Mouse (Mus musculus) hindbrain, postnatal 0 days (tissue): ENCODE data around the gene Ikbip. TPM values are rescaled to one million over a fixed set of nuclear protein-coding genes. Genes with fewer than 3 reads are reported as not detected.

ENCODE experiments used
- ATAC-seq: fragments of 200-750 bp; cut with Nextera tagmentation; 2 replicates; pipeline ENCODE4 v1.8.0; 2017; ENCODE audit warnings: mild to moderate bottlenecking, moderate TSS enrichment, moderate library complexity
- DNase-seq: peaks from one replicate; pipeline ENCODE4 v3.0.0-alpha.2; 2015; ENCODE audit warnings: low spot score
- H3K27ac ChIP-seq: fragments of 300-500 bp; sonication (generic); 2 replicates; pipeline ENCODE4 v1.5.1; 2014; ENCODE audit warnings: mild to moderate bottlenecking
- H3K27me3 ChIP-seq: fragments of 300-500 bp; sonication (generic); 2 replicates; pipeline ENCODE4 v1.6.1; 2014; ENCODE audit warnings: low read length, mixed read lengths; ENCODE audit not compliant: insufficient read depth
- H3K36me3 ChIP-seq: fragments of 300-500 bp; sonication (generic); 2 replicates; pipeline ENCODE4 v1.6.1; 2014; ENCODE audit warnings: low read length, mixed read lengths; ENCODE audit not compliant: insufficient read depth
- H3K4me1 ChIP-seq: fragments of 300-500 bp; sonication (generic); 2 replicates; pipeline ENCODE4 v1.6.1; 2014; ENCODE audit warnings: antibody characterized with exemption, low read length, mixed read lengths; ENCODE audit not compliant: insufficient read depth
- H3K4me2 ChIP-seq: fragments of 300-500 bp; sonication (generic); 2 replicates; pipeline ENCODE4 v1.6.1; 2014; ENCODE audit warnings: low read depth, mild to moderate bottlenecking, low read length, moderate library complexity, mixed read lengths
- H3K4me3 ChIP-seq: fragments of 300-500 bp; sonication (generic); 2 replicates; pipeline ENCODE4 v1.5.1; 2014; ENCODE audit warnings: low read length
- H3K9ac ChIP-seq: fragments of 300-500 bp; sonication (generic); replicated peaks from 2 replicates; pipeline ENCODE4 v1.6.1; 2014; ENCODE audit warnings: mild to moderate bottlenecking, low read length, moderate library complexity, mixed read lengths
- H3K9me3 ChIP-seq: fragments of 300-500 bp; sonication (generic); 2 replicates; pipeline ENCODE4 v1.6.1; 2016; ENCODE audit warnings: low read length, mixed read lengths
- CTCF ChIP-seq: IDR thresholded peaks from 2 replicates; pipeline ENCODE4 v1.5.1; 2016; ENCODE audit warnings: antibody characterized with exemption, control low read depth, low read depth
- WGBS: fragments of 180-500 bp; shearing (Covaris S2); extraction: QIAGEN DNeasy Blood & Tissue Kit; methylation state at CpG from one replicate; pipeline ENCODE4 v1.1.7; 2014; 5-methylcytosine and 5-hydroxymethylcytosine counted together
- polyA plus RNA-seq: library from polyadenylated mRNA; unstranded; fragments of >200 nt; fragmentation: Nextera tagmentation; extraction: Ambion mirVana; gene quantifications from 2 replicates; pipeline ENCODE4 v1.2.1, GENCODE M21; 2015
- total RNA-seq: library from RNA; depleted of rRNA; stranded (reverse); fragments of >200 nt; gene quantifications from 2 replicates; pipeline ENCODE4 v1.2.3, GENCODE M21; 2014

Ikbip gene
- total and polyA plus RNA-seq, 2 experiments from 2014 or later, result 11.3 to 16.6 TPM

DNA sequence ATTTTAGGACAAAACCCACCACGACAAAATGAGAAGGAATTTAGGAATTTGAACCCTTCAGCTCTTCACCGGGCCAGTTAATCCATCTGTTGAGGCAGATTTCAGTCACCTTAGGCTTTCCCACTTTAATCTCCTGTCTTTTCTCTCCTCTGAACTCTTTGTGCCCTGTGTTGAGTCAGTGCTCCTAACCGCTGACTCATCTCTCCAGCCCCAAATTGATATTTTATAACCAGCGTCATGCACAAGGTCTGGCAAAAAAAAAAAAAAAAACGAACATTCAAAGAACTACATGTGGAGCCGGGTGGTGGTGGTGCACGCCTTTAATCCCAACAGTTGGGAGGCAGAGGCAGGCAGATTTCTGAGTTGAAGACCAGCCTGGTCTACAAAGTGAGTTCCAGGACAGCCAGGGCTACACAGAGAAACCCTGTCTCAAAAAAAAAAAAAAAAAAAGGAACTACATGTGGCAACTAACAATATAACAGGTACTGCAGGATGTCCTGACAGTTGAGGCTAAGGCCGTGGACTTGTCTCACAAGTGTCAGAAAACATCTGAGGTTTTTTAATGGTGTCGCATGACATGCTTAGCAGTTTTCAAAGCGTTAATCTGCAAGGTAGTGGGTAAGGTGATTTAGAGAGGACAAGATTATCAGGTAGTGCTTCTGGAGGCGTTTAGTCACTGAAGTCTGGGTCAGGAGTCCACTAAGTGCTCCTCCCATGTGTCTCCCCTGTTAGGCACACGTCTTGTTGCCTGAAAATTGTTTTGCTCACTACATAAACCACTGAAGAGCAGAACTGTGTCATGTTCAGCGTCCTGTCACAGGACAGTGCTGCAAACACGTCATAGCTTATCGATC, 11.7 kb downstream of the Ikbip start:
- no peaks in the 10 kb centered on the region for H3K4me1 ChIP-seq
- no peaks in the 10 kb centered on the region for H3K9me3 ChIP-seq
- H3K4me2 ChIP-seq, result no peak overlapping the region
- WGBS, result 89% methylated on average over 15 of the region's 15 CpGs
- ATAC-seq (no peak), DNase-seq (no peak)
- H3K36me3 ChIP-seq, result peaks cover 5% of the 10 kb centered on the region; the same call in 1 of the 2 replicates
- no peak for TF ChIP-seq CTCF
- H3K27me3 ChIP-seq, result no peaks in the 10 kb centered on the region
- H3K27ac ChIP-seq, result no peak overlapping the region
- H3K9ac ChIP-seq, result no peak overlapping the region
- H3K4me3 ChIP-seq, result no peak overlapping the region

GRCm38 (mm10) chr10:91098056-91098455, 15.3 kb downstream of the Ikbip start:
- Histone ChIP-seq H3K9me3 (no peaks in the 10 kb centered on the region), H3K9ac (no peak overlapping the region), H3K4me3 (no peak overlapping the region), H3K27me3 (no peaks in the 10 kb centered on the region), H3K36me3 (peaks cover 11% of the 10 kb centered on the region; the same call in 1 of the 2 replicates), H3K4me2 (no peak overlapping the region), H3K27ac (no peak overlapping the region), H3K4me1 (no peaks in the 10 kb centered on the region)
- ATAC-seq, result no peak
- TF ChIP-seq CTCF, result no peak
- no peak for DNase-seq
- 94% methylated on average over 8 of the region's 8 CpGs for WGBS

GRCm38 (mm10) chr10:91100101-91100500, 17.4 kb downstream of the Ikbip start:
- Histone ChIP-seq H3K4me1 (no peaks in the 10 kb centered on the region), H3K4me3 (no peak overlapping the region), H3K9ac (no peak overlapping the region), H3K4me2 (no peak overlapping the region), H3K36me3 (peaks cover 11% of the 10 kb centered on the region; the same call in 1 of the 2 replicates), H3K27ac (no peak overlapping the region), H3K9me3 (no peaks in the 10 kb centered on the region), H3K27me3 (no peaks in the 10 kb centered on the region)
- DNase-seq (no peak), ATAC-seq (no peak)
- TF ChIP-seq CTCF, result no peak
- 82% methylated on average over 1 of the region's 1 CpGs for WGBS

DNA sequence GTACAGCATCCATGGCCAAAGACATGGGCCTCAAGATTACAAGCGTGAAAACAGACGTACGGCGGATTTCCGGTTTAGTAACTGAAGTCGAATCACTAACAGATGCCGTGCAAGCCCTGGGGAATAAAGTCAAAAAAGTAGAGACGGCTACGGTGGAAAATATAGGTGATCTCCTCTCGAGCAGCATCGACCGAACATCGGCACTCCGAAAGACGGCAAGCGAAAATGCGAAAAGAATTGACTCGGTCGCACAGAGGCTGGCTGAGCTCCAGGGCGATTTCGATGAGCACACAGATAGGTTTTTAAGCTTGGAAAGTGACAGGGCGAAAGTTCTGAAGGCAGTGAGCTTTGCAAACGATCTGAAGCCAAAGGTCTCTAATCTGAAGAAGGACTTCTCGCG, 19.2 kb downstream of the Ikbip start:
- 95% methylated on average over 25 of the region's 25 CpGs for WGBS
- no peak overlapping the region for H3K4me2 ChIP-seq
- no peak overlapping the region for H3K27ac ChIP-seq
- H3K4me3 ChIP-seq, result no peak overlapping the region
- no peaks in the 10 kb centered on the region for H3K9me3 ChIP-seq
- H3K4me1 ChIP-seq, result no peaks in the 10 kb centered on the region
- no peak for DNase-seq
- no peaks in the 10 kb centered on the region for H3K27me3 ChIP-seq
- ATAC-seq, result no peak
- TF ChIP-seq CTCF, result no peak
- H3K9ac ChIP-seq, result no peak overlapping the region
- H3K36me3 ChIP-seq, result peaks cover 6% of the 10 kb centered on the region; the same call in 1 of the 2 replicates

GRCm38 (mm10) chr10:91102799-91103590, 20.3 kb downstream of the Ikbip start:
- Histone ChIP-seq H3K9ac (no peak overlapping the region), H3K27me3 (no peaks in the 10 kb centered on the region), H3K4me1 (no peaks in the 10 kb centered on the region), H3K9me3 (no peaks in the 10 kb centered on the region), H3K27ac (no peak overlapping the region), H3K36me3 (peaks cover 6% of the 10 kb centered on the region; the same call in 1 of the 2 replicates), H3K4me2 (no peak overlapping the region), H3K4me3 (no peak overlapping the region)
- no peak for TF ChIP-seq CTCF
- DNase-seq (no peak), ATAC-seq (no peak)
- WGBS, result 87% methylated on average over 14 of the region's 14 CpGs

DNA sequence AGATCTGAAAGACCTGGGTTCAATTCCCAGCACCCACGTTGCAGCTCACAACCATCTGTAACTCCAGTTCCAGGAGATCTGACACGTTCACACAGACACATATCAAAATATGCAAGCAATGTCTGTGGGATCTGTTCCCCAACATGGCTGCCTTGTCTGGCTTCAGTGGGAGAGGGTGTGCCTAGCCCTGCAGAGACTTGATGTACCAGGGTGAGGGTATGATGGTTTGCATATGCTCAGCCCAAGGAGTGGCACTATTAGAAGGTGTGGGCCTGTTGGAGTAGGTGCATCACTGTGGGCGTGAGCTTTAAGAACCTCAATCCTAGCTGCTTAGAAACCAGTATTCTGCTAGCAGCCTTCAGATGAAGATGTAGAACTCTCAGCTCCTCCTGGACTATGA, 23.2 kb downstream of the Ikbip start:
- no peak overlapping the region for H3K27ac ChIP-seq
- peaks cover 6% of the 10 kb centered on the region; the same call in 1 of the 2 replicates for H3K36me3 ChIP-seq
- no peaks in the 10 kb centered on the region for H3K27me3 ChIP-seq
- no peaks in the 10 kb centered on the region for H3K4me1 ChIP-seq
- TF ChIP-seq CTCF, result no peak
- DNase-seq, result no peak
- no peak overlapping the region for H3K4me3 ChIP-seq
- no peak for ATAC-seq
- 85% methylated on average over 3 of the region's 3 CpGs for WGBS
- H3K9ac ChIP-seq, result no peak overlapping the region
- 0 out of 2 replicates have a peak, but pooled peaks cover 5% of the 10 kb centered on the region for H3K9me3 ChIP-seq
- H3K4me2 ChIP-seq, result no peak overlapping the region
